9 mouse cellular contexts compared by ENCODE assay signal in genomic region chr7:119515492-119516271, GRCm38 (mm10). TPM values are rescaled to one million over a fixed set of nuclear protein-coding genes. Genes with fewer than 3 reads are reported as not detected.
DNase-seq lines count a peak whose midpoint lies in the region; ATAC-seq and TF ChIP-seq lines count a peak whose summit lies in the region.
"Had no signal": no experiment of that assay in that cellular context is flagged by ENCODE, and none has a peak within 500 bp of the region (broad histone marks: within the 10 kb centered on the region; RNA-seq: fewer than 3 reads in every experiment).

No protein-coding gene starts in this region.

- H3K27ac ChIP-seq in embryonic facial prominence, embryonic 11.5 days (replicated peaks; ENCODE audit: low read depth, low read length) = no peak overlapping the region
- no peak overlapping the region for H3K27ac ChIP-seq in kidney, postnatal 0 days
- H3K27ac ChIP-seq: neural tube, embryonic 13.5 days had no signal

- WGBS in embryonic facial prominence, embryonic 11.5 days = 66% methylated on average over 10 of the region's 10 CpGs
- WGBS in kidney, postnatal 0 days = 62% methylated on average over 10 of the region's 10 CpGs

- no peak overlapping the region for H3K9ac ChIP-seq in embryonic facial prominence, embryonic 11.5 days (replicated peaks; ENCODE audit: low read length)
- no peak overlapping the region for H3K9ac ChIP-seq in kidney, postnatal 0 days (ENCODE audit: low read depth, low read length)
- H3K9ac ChIP-seq: neural tube, embryonic 13.5 days had no signal

- ATAC-seq in embryonic facial prominence, embryonic 11.5 days (replicated peaks; ENCODE audit: insufficient number of reproducible peaks, low FRiP score, low TSS enrichment, low read depth) = 0 out of 2 replicates have a peak, but pooled peaks have one; percentile 21
- ATAC-seq in kidney, postnatal 0 days (replicated peaks; ENCODE audit: low FRiP score, low read depth) = no peak

- DNase-seq in cerebellum, adult 18-20 months = peak; percentile 44 to 71
- no peak for DNase-seq in cerebellum, adult 11-12 months
- DNase-seq in urinary bladder, postnatal 25 days (ENCODE audit: low spot score) = peak; percentile 33
- DNase-seq in urinary bladder, postnatal 4 days (ENCODE audit: low spot score in 2 of 2) = no peak
- peak; percentile 63 for DNase-seq in embryonic facial prominence, embryonic 11.5 days (ENCODE audit: low spot score)
- DNase-seq in kidney, postnatal 0 days (ENCODE audit: low spot score) = peak; percentile 41
- DNase-seq in mesoderm, embryonic 11.5 days (ENCODE audit: low read depth, low spot score) = peak; percentile 34
- peak; percentile 75 for DNase-seq in testis, postnatal 10 days (ENCODE audit: low spot score)

- H3K4me1 ChIP-seq in embryonic facial prominence, embryonic 11.5 days (ENCODE audit: control insufficient read depth, insufficient read depth, low read length) = no peaks in the 10 kb centered on the region
- H3K4me1 ChIP-seq in kidney, postnatal 0 days (replicated peaks; ENCODE audit: insufficient read depth, low read length) = no peaks in the 10 kb centered on the region
- H3K4me1 ChIP-seq: neural tube, embryonic 13.5 days had no signal

- H3K4me2 ChIP-seq in embryonic facial prominence, embryonic 11.5 days (ENCODE audit: low read depth, low read length) = no peak overlapping the region
- H3K4me2 ChIP-seq in kidney, postnatal 0 days (ENCODE audit: low read length) = no peak overlapping the region
- H3K4me2 ChIP-seq: neural tube, embryonic 13.5 days had no signal

- no peak overlapping the region for H3K4me3 ChIP-seq in embryonic facial prominence, embryonic 11.5 days (ENCODE audit: low read depth, low read length)
- H3K4me3 ChIP-seq in kidney, postnatal 0 days (replicated peaks; ENCODE audit: low read depth, low read length) = no peak overlapping the region
- H3K4me3 ChIP-seq: neural tube, embryonic 13.5 days had no signal

- H3K9me3 ChIP-seq in embryonic facial prominence, embryonic 11.5 days (replicated peaks; ENCODE audit: control insufficient read depth, low read length) = no peaks in the 10 kb centered on the region
- H3K9me3 ChIP-seq in kidney, postnatal 0 days (replicated peaks; ENCODE audit: low read length) = no peaks in the 10 kb centered on the region
- H3K9me3 ChIP-seq: neural tube, embryonic 13.5 days had no signal

- H3K27me3 ChIP-seq in embryonic facial prominence, embryonic 11.5 days (ENCODE audit: control insufficient read depth, insufficient read depth, low read length) = no peaks in the 10 kb centered on the region
- H3K27me3 ChIP-seq in kidney, postnatal 0 days (ENCODE audit: insufficient read depth, low read length) = no peaks in the 10 kb centered on the region
- H3K27me3 ChIP-seq: neural tube, embryonic 13.5 days had no signal

- H3K36me3 ChIP-seq in embryonic facial prominence, embryonic 11.5 days (replicated peaks; ENCODE audit: control insufficient read depth, insufficient read depth, low read depth, low read length) = no peaks in the 10 kb centered on the region
- H3K36me3 ChIP-seq in kidney, postnatal 0 days (ENCODE audit: insufficient read depth, low read length) = no peaks in the 10 kb centered on the region
- H3K36me3 ChIP-seq: neural tube, embryonic 13.5 days had no signal

- TF ChIP-seq CTCF in kidney, postnatal 0 days (IDR thresholded peaks at IDR 0.05; ENCODE audit: low read depth) = peak; percentile 80

RNA-seq across cellular contexts. Expression of gene Acsm5, which starts 3.6 kb away (rescaled TPM):
- polyA plus RNA-seq in embryonic facial prominence, embryonic 11.5 days (2014; fragmentation: Nextera tagmentation; extraction: Ambion mirVana) = not detected in 2 replicates
- 5.0 and 6.6 TPM in 2 replicates for polyA plus RNA-seq in kidney, postnatal 0 days (2015; fragmentation: Nextera tagmentation; extraction: Ambion mirVana)
- polyA plus RNA-seq: neural tube, embryonic 13.5 days had no signal

RNA-seq across cellular contexts. Expression of gene Pdilt, which starts 7.6 kb away (rescaled TPM):
- polyA plus RNA-seq in embryonic facial prominence, embryonic 11.5 days (2014; fragmentation: Nextera tagmentation; extraction: Ambion mirVana) = not detected in 2 replicates
- 0.62 and 1.1 TPM in 2 replicates for polyA plus RNA-seq in kidney, postnatal 0 days (2015; fragmentation: Nextera tagmentation; extraction: Ambion mirVana)

RNA-seq across cellular contexts. Expression of gene Umod, which starts 36.6 kb away (rescaled TPM):
- polyA plus RNA-seq in embryonic facial prominence, embryonic 11.5 days (2014; fragmentation: Nextera tagmentation; extraction: Ambion mirVana) = not detected in 2 replicates
- polyA plus RNA-seq in kidney, postnatal 0 days (2015; fragmentation: Nextera tagmentation; extraction: Ambion mirVana) = 131 and 133 TPM in 2 replicates
- polyA plus RNA-seq: neural tube, embryonic 13.5 days had no signal

RNA-seq across cellular contexts. Expression of gene Acsm2, which starts 38.5 kb away (rescaled TPM):
- polyA plus RNA-seq in embryonic facial prominence, embryonic 11.5 days (2014; fragmentation: Nextera tagmentation; extraction: Ambion mirVana) = not detected in 2 replicates
- 114 and 134 TPM in 2 replicates for polyA plus RNA-seq in kidney, postnatal 0 days (2015; fragmentation: Nextera tagmentation; extraction: Ambion mirVana)
- polyA plus RNA-seq: neural tube, embryonic 13.5 days had no signal

RNA-seq across cellular contexts. Expression of gene Gp2, which starts 56.6 kb away (rescaled TPM):
- polyA plus RNA-seq in embryonic facial prominence, embryonic 11.5 days (2014; fragmentation: Nextera tagmentation; extraction: Ambion mirVana) = not detected in 2 replicates
- polyA plus RNA-seq in kidney, postnatal 0 days (2015; fragmentation: Nextera tagmentation; extraction: Ambion mirVana) = 0.51 and 0.64 TPM in 2 replicates
- polyA plus RNA-seq: neural tube, embryonic 13.5 days had no signal

Comparison
In these comparisons a context has a peak if more than half of its experiments do, and no peak if none do; other contexts are left out.
1. DNase-seq: peak in cerebellum, adult 18-20 months (2 of 2), urinary bladder, postnatal 25 days (single experiment), embryonic facial prominence, embryonic 11.5 days (single experiment), kidney, postnatal 0 days (single experiment), mesoderm, embryonic 11.5 days (single experiment) and testis, postnatal 10 days (single experiment); none in cerebellum, adult 11-12 months (single experiment) and urinary bladder, postnatal 4 days (0 of 2).
2. RNA of gene Umod, which starts 36.6 kb away (polyA plus RNA-seq): 131 to 133 TPM in kidney, postnatal 0 days; not detected in embryonic facial prominence, embryonic 11.5 days; every median in the first group is over 100 times any median in the second.